Mouse (Mus musculus): ENCODE results near the gene Klrb1c. TPM values are rescaled to one million over a fixed set of nuclear protein-coding genes. Genes with fewer than 3 reads are reported as not detected.
"Not testable (repeated sequence)": the region's sequence is repeated elsewhere in the genome, so short reads cannot be mapped to it uniquely, and the experiment has no call there.

Klrb1c gene
- polyA plus RNA-seq, 1 experiment from 2014 or later: 0.16 TPM

GRCm38 (mm10) chr6:128761144-128761540 is 27.9 kb downstream of the Klrb1c start:
- Histone ChIP-seq H3K27ac (no peak overlapping the region), H3K4me2 (ENCODE audit: low read length) (peak overlapping the region; percentile 49), H3K36me3 (ENCODE audit: insufficient read depth, low read length) (no peaks in the 10 kb centered on the region), H3K4me3 (replicated peaks; ENCODE audit: low read depth, low read length) (peak overlapping the region; percentile 64), H3K4me1 (replicated peaks; ENCODE audit: insufficient read depth, low read length) (no peaks in the 10 kb centered on the region), H3K9ac (ENCODE audit: low read depth, low read length) (peak overlapping the region; percentile 58; the same call in 1 of the 2 replicates), H3K9me3 (replicated peaks; ENCODE audit: low read length) (no peaks in the 10 kb centered on the region), H3K27me3 (ENCODE audit: insufficient read depth, low read length) (no peaks in the 10 kb centered on the region)
- no peak for ATAC-seq (replicated peaks; ENCODE audit: low FRiP score, low read depth)
- no peak; the same call in 1 of the 2 replicates for TF ChIP-seq CTCF (IDR thresholded peaks at IDR 0.05; ENCODE audit: low read depth)
- DNase-seq (ENCODE audit: low spot score): peak; percentile 16
- WGBS: 42% methylated on average over 5 of the region's 5 CpGs

GRCm38 (mm10) chr6:128760416-128761143 is 28.4 kb downstream of the Klrb1c start:
- TF ChIP-seq CTCF (IDR thresholded peaks at IDR 0.05; ENCODE audit: low read depth): peak; percentile 79

GRCm38 (mm10) chr6:128760016-128760415 is 29.0 kb downstream of the Klrb1c start:
- H3K27me3 ChIP-seq (ENCODE audit: insufficient read depth, low read length); H3K4me1 ChIP-seq (replicated peaks; ENCODE audit: insufficient read depth, low read length); H3K36me3 ChIP-seq (ENCODE audit: insufficient read depth, low read length); H3K9me3 ChIP-seq (replicated peaks; ENCODE audit: low read length): not testable (repeated sequence)
- H3K27ac ChIP-seq: peak overlapping the region; percentile 88
- peak overlapping the region; percentile 49 for H3K4me2 ChIP-seq (ENCODE audit: low read length)
- peak overlapping the region; percentile 64 for H3K4me3 ChIP-seq (replicated peaks; ENCODE audit: low read depth, low read length)
- ATAC-seq (replicated peaks; ENCODE audit: low FRiP score, low read depth): peak; percentile 30
- DNase-seq (ENCODE audit: low spot score): peak; percentile 82
- peak overlapping the region; percentile 65 for H3K9ac ChIP-seq (ENCODE audit: low read depth, low read length)
- under 1% methylated on average over 22 of the region's 22 CpGs for WGBS

More at GRCm38 (mm10) chr6:128760416-128761143, 28.4 kb downstream of the Klrb1c start:
- H3K9me3 ChIP-seq (replicated peaks; ENCODE audit: low read length); H3K36me3 ChIP-seq (ENCODE audit: insufficient read depth, low read length); H3K27me3 ChIP-seq (ENCODE audit: insufficient read depth, low read length); H3K4me1 ChIP-seq (replicated peaks; ENCODE audit: insufficient read depth, low read length): not testable (repeated sequence)
- H3K9ac ChIP-seq (ENCODE audit: low read depth, low read length): peak overlapping the region; percentile 65
- peak overlapping the region; percentile 49 for H3K4me2 ChIP-seq (ENCODE audit: low read length)
- under 1% methylated on average over 42 of the region's 44 CpGs for WGBS
- DNase-seq (ENCODE audit: low spot score) (peak; percentile 84), ATAC-seq (replicated peaks; ENCODE audit: low FRiP score, low read depth) (peak; percentile 71)
- peak overlapping the region; percentile 64 for H3K4me3 ChIP-seq (replicated peaks; ENCODE audit: low read depth, low read length)
- H3K27ac ChIP-seq: peak overlapping the region; percentile 88

GRCm38 (mm10) chr6:128759221-128759950 is 29.6 kb downstream of the Klrb1c start:
- TF ChIP-seq CTCF (IDR thresholded peaks at IDR 0.05; ENCODE audit: low read depth): no peak
- no peak overlapping the region for H3K4me3 ChIP-seq (replicated peaks; ENCODE audit: low read depth, low read length)
- DNase-seq (ENCODE audit: low spot score) (no peak), ATAC-seq (replicated peaks; ENCODE audit: low FRiP score, low read depth) (no peak)
- H3K36me3 ChIP-seq (ENCODE audit: insufficient read depth, low read length): no peaks in the 10 kb centered on the region
- no peaks in the 10 kb centered on the region for H3K27me3 ChIP-seq (ENCODE audit: insufficient read depth, low read length)
- H3K9ac ChIP-seq (ENCODE audit: low read depth, low read length): no peak overlapping the region
- H3K4me1 ChIP-seq (replicated peaks; ENCODE audit: insufficient read depth, low read length): no peaks in the 10 kb centered on the region
- no peaks in the 10 kb centered on the region for H3K9me3 ChIP-seq (replicated peaks; ENCODE audit: low read length)
- no peak overlapping the region for H3K27ac ChIP-seq
- H3K4me2 ChIP-seq (ENCODE audit: low read length): no peak overlapping the region
- 79% methylated on average over 5 of the region's 5 CpGs for WGBS

GRCm38 (mm10) chr6:128755402-128755763 is 33.6 kb downstream of the Klrb1c start:
- H3K9me3 ChIP-seq (replicated peaks; ENCODE audit: low read length); H3K9ac ChIP-seq (ENCODE audit: low read depth, low read length); H3K27ac ChIP-seq; H3K4me3 ChIP-seq (replicated peaks; ENCODE audit: low read depth, low read length); H3K4me1 ChIP-seq (replicated peaks; ENCODE audit: insufficient read depth, low read length); ATAC-seq (replicated peaks; ENCODE audit: low FRiP score, low read depth); H3K27me3 ChIP-seq (ENCODE audit: insufficient read depth, low read length); H3K4me2 ChIP-seq (ENCODE audit: low read length); H3K36me3 ChIP-seq (ENCODE audit: insufficient read depth, low read length); DNase-seq (ENCODE audit: low spot score): not testable (repeated sequence)
- 41% methylated on average over 4 of the region's 4 CpGs for WGBS

GRCm38 (mm10) chr6:128754748-128755401 is 34.1 kb downstream of the Klrb1c start:
- ATAC-seq (replicated peaks; ENCODE audit: low FRiP score, low read depth); H3K36me3 ChIP-seq (ENCODE audit: insufficient read depth, low read length); H3K4me3 ChIP-seq (replicated peaks; ENCODE audit: low read depth, low read length); DNase-seq (ENCODE audit: low spot score); H3K4me2 ChIP-seq (ENCODE audit: low read length); H3K9me3 ChIP-seq (replicated peaks; ENCODE audit: low read length); H3K27ac ChIP-seq; H3K4me1 ChIP-seq (replicated peaks; ENCODE audit: insufficient read depth, low read length); H3K27me3 ChIP-seq (ENCODE audit: insufficient read depth, low read length); H3K9ac ChIP-seq (ENCODE audit: low read depth, low read length): not testable (repeated sequence)
- 71% methylated on average over 12 of the region's 12 CpGs for whole genome bisulfite sequencing

GRCm38 (mm10) chr6:128754265-128754664 is 34.8 kb downstream of the Klrb1c start:
- H3K9ac ChIP-seq (ENCODE audit: low read depth, low read length); H3K4me3 ChIP-seq (replicated peaks; ENCODE audit: low read depth, low read length): not testable (repeated sequence)

More at GRCm38 (mm10) chr6:128754265-128754664, 34.8 kb downstream of the Klrb1c start:
- peak; percentile 30 for DNase-seq (ENCODE audit: low spot score)
- H3K4me2 ChIP-seq (ENCODE audit: low read length); H3K36me3 ChIP-seq (ENCODE audit: insufficient read depth, low read length); H3K4me1 ChIP-seq (replicated peaks; ENCODE audit: insufficient read depth, low read length); H3K27ac ChIP-seq; H3K9me3 ChIP-seq (replicated peaks; ENCODE audit: low read length); H3K27me3 ChIP-seq (ENCODE audit: insufficient read depth, low read length): not testable (repeated sequence)
- ATAC-seq (replicated peaks; ENCODE audit: low FRiP score, low read depth): peak; percentile 78
- WGBS: 32% methylated on average over 10 of the region's 10 CpGs

Measured in kidney, postnatal 0 days (tissue).